Mouse (Mus musculus): ENCODE measurements at regions not wholly inside any gene's neighbourhood (a gene's known extent, or its start where the extent isn't known, plus 50 kb on each side); places are given as distances from the start of the nearest gene placed in this dataset.
"Not testable (repeated sequence)": the region's sequence is repeated elsewhere in the genome, so short reads cannot be mapped to it uniquely, and the experiment has no call there.

GRCm38 (mm10) chr1:189135826-189136225, 128.2 kb upstream of the Kctd3 start:
- no peaks in the 10 kb centered on the region for H3K4me1 ChIP-seq (ENCODE audit: insufficient read depth, low read length)
- H3K9me3 ChIP-seq (ENCODE audit: low read length): no peaks in the 10 kb centered on the region
- no peak overlapping the region for H3K4me2 ChIP-seq (ENCODE audit: low read depth, low read length)
- H3K36me3 ChIP-seq (ENCODE audit: insufficient read depth, low read length): no peaks in the 10 kb centered on the region
- TF ChIP-seq CTCF (IDR thresholded peaks at IDR 0.05; ENCODE audit: low read depth): no peak
- no peaks in the 10 kb centered on the region for H3K27me3 ChIP-seq (ENCODE audit: insufficient read depth, low read length)
- no peak overlapping the region for H3K9ac ChIP-seq (replicated peaks; ENCODE audit: low read length)
- H3K27ac ChIP-seq: no peak overlapping the region
- no peak for ATAC-seq
- no peak overlapping the region for H3K4me3 ChIP-seq (ENCODE audit: low read length)
- no peak for DNase-seq (ENCODE audit: low spot score)
- WGBS: 69% methylated on average over 4 of the region's 4 CpGs

- Histone ChIP-seq H3K27ac (no peak overlapping the region), H3K27me3 (ENCODE audit: insufficient read depth, low read length) (no peaks in the 10 kb centered on the region), H3K4me2 (ENCODE audit: low read depth, low read length) (no peak overlapping the region), H3K9ac (replicated peaks; ENCODE audit: low read length) (no peak overlapping the region), H3K4me1 (ENCODE audit: insufficient read depth, low read length) (no peaks in the 10 kb centered on the region), H3K36me3 (ENCODE audit: insufficient read depth, low read length) (no peaks in the 10 kb centered on the region), H3K4me3 (ENCODE audit: low read length) (no peak overlapping the region), H3K9me3 (ENCODE audit: low read length) (no peaks in the 10 kb centered on the region)
- 92% methylated on average over 2 of the region's 2 CpGs for WGBS
- TF ChIP-seq CTCF (IDR thresholded peaks at IDR 0.05; ENCODE audit: low read depth): no peak
- no peak for ATAC-seq
- no peak for DNase-seq (ENCODE audit: low spot score)
These were observed 121.1 kb upstream of the Kctd3 start for GRCm38 (mm10) chr1:189128706-189129105.

GRCm38 (mm10) chr1:189128246-189128645, 120.6 kb upstream of the Kctd3 start:
- not testable (repeated sequence) for H3K9ac ChIP-seq (replicated peaks; ENCODE audit: low read length); DNase-seq (ENCODE audit: low spot score); H3K4me1 ChIP-seq (ENCODE audit: insufficient read depth, low read length); H3K27me3 ChIP-seq (ENCODE audit: insufficient read depth, low read length); H3K36me3 ChIP-seq (ENCODE audit: insufficient read depth, low read length); ATAC-seq; H3K27ac ChIP-seq; H3K9me3 ChIP-seq (ENCODE audit: low read length); H3K4me3 ChIP-seq (ENCODE audit: low read length); H3K4me2 ChIP-seq (ENCODE audit: low read depth, low read length)
- 56% methylated on average over 5 of the region's 5 CpGs for WGBS

GRCm38 (mm10) chr1:189127367-189127766, 119.7 kb upstream of the Kctd3 start:
- DNase-seq (ENCODE audit: low spot score) (no peak), ATAC-seq (no peak)
- Histone ChIP-seq H3K4me1 (ENCODE audit: insufficient read depth, low read length) (no peaks in the 10 kb centered on the region), H3K27ac (no peak overlapping the region), H3K9me3 (ENCODE audit: low read length) (peaks cover 5% of the 10 kb centered on the region; the same call in 1 of the 2 replicates), H3K9ac (replicated peaks; ENCODE audit: low read length) (no peak overlapping the region), H3K36me3 (ENCODE audit: insufficient read depth, low read length) (no peaks in the 10 kb centered on the region), H3K4me3 (ENCODE audit: low read length) (no peak overlapping the region), H3K27me3 (ENCODE audit: insufficient read depth, low read length) (no peaks in the 10 kb centered on the region), H3K4me2 (ENCODE audit: low read depth, low read length) (no peak overlapping the region)
- WGBS: 34% methylated on average over 5 of the region's 5 CpGs
- TF ChIP-seq CTCF (IDR thresholded peaks at IDR 0.05; ENCODE audit: low read depth): no peak

- H3K27me3 ChIP-seq (ENCODE audit: insufficient read depth, low read length): no peaks in the 10 kb centered on the region
- 54% methylated on average over 6 of the region's 6 CpGs for WGBS
- ATAC-seq (peak; percentile 73), DNase-seq (ENCODE audit: low spot score) (peak; percentile 71)
- H3K36me3 ChIP-seq (ENCODE audit: insufficient read depth, low read length): no peaks in the 10 kb centered on the region
- H3K4me2 ChIP-seq (ENCODE audit: low read depth, low read length): no peak overlapping the region
- H3K27ac ChIP-seq: no peak overlapping the region
- no peak for TF ChIP-seq CTCF (IDR thresholded peaks at IDR 0.05; ENCODE audit: low read depth)
- H3K9ac ChIP-seq (replicated peaks; ENCODE audit: low read length): no peak overlapping the region
- no peak overlapping the region for H3K4me3 ChIP-seq (ENCODE audit: low read length)
- H3K4me1 ChIP-seq (ENCODE audit: insufficient read depth, low read length): no peaks in the 10 kb centered on the region
- H3K9me3 ChIP-seq (ENCODE audit: low read length): peaks cover 5% of the 10 kb centered on the region; the same call in 1 of the 2 replicates
These were observed 112.5 kb upstream of the Kctd3 start for GRCm38 (mm10) chr1:189119941-189120735.

GRCm38 (mm10) chr1:189119005-189119404, 111.4 kb upstream of the Kctd3 start:
- H3K27me3 ChIP-seq (ENCODE audit: insufficient read depth, low read length); H3K9me3 ChIP-seq (ENCODE audit: low read length); H3K4me2 ChIP-seq (ENCODE audit: low read depth, low read length); H3K4me3 ChIP-seq (ENCODE audit: low read length); ATAC-seq; H3K36me3 ChIP-seq (ENCODE audit: insufficient read depth, low read length); H3K9ac ChIP-seq (replicated peaks; ENCODE audit: low read length); H3K27ac ChIP-seq; H3K4me1 ChIP-seq (ENCODE audit: insufficient read depth, low read length); DNase-seq (ENCODE audit: low spot score): not testable (repeated sequence)
- WGBS: 100% methylated on average over 1 of the region's 1 CpGs

GRCm38 (mm10) chr1:189118582-189118981, 110.9 kb upstream of the Kctd3 start:
- Histone ChIP-seq H3K27ac (no peak overlapping the region), H3K4me2 (ENCODE audit: low read depth, low read length) (no peak overlapping the region), H3K4me3 (ENCODE audit: low read length) (no peak overlapping the region), H3K9ac (replicated peaks; ENCODE audit: low read length) (no peak overlapping the region), H3K36me3 (ENCODE audit: insufficient read depth, low read length) (no peaks in the 10 kb centered on the region), H3K9me3 (ENCODE audit: low read length) (peaks cover 5% of the 10 kb centered on the region; the same call in 1 of the 2 replicates), H3K4me1 (ENCODE audit: insufficient read depth, low read length) (no peaks in the 10 kb centered on the region; the same call in 1 of the 2 replicates), H3K27me3 (ENCODE audit: insufficient read depth, low read length) (no peaks in the 10 kb centered on the region)
- ATAC-seq (no peak), DNase-seq (ENCODE audit: low spot score) (no peak)
- WGBS: 46% methylated on average over 5 of the region's 5 CpGs
- no peak for TF ChIP-seq CTCF (IDR thresholded peaks at IDR 0.05; ENCODE audit: low read depth)
